Mouse (Mus musculus) heart, embryonic 10.5 days (tissue): Measurements from ENCODE around the gene Robo4. TPM values are rescaled to one million over a fixed set of nuclear protein-coding genes. Genes with fewer than 3 reads are reported as not detected.

ENCODE experiments used
- DNase-seq: peaks from one replicate; pipeline ENCODE4 v3.0.0-alpha.2; 2017; ENCODE audit warnings: low spot score
- H3K27ac ChIP-seq: fragments of 300-500 bp; sonication (generic); 2 replicates; pipeline ENCODE4 v1.5.1; 2016; ENCODE audit warnings: mild to moderate bottlenecking
- H3K27me3 ChIP-seq: fragments of 300-500 bp; sonication (generic); 2 replicates; pipeline ENCODE4 v1.6.1; 2016; ENCODE audit warnings: mild to moderate bottlenecking; ENCODE audit not compliant: poor library complexity, insufficient read depth, severe bottlenecking
- H3K36me3 ChIP-seq: fragments of 300-500 bp; sonication (generic); 2 replicates; pipeline ENCODE4 v1.6.1; 2016; ENCODE audit warnings: mild to moderate bottlenecking, moderate library complexity
- H3K4me1 ChIP-seq: fragments of 300-500 bp; sonication (generic); 2 replicates; pipeline ENCODE4 v1.6.1; 2016; ENCODE audit warnings: mild to moderate bottlenecking
- H3K4me3 ChIP-seq: fragments of 300-500 bp; sonication (generic); 2 replicates; pipeline ENCODE4 v1.5.1; 2016; ENCODE audit warnings: mild to moderate bottlenecking, moderate library complexity
- H3K9me3 ChIP-seq: fragments of 300-500 bp; sonication (generic); 2 replicates; pipeline ENCODE4 v1.6.1; 2016; ENCODE audit warnings: mild to moderate bottlenecking, moderate library complexity
- WGBS: fragments of 180-500 bp; shearing (Covaris S2); methylation state at CpG from one replicate; pipeline ENCODE4 v1.1.7; 2016; 5-methylcytosine and 5-hydroxymethylcytosine counted together
- polyA plus RNA-seq: library from polyadenylated mRNA; unstranded; fragments of >200 nt; fragmentation: Nextera tagmentation; extraction: Ambion mirVana; gene quantifications from 2 replicates; pipeline ENCODE4 v1.2.1, GENCODE M21; 2016

The Robo4 gene
- polyA plus RNA-seq, 1 experiment from 2014 or later: 4.0 TPM

DNA sequence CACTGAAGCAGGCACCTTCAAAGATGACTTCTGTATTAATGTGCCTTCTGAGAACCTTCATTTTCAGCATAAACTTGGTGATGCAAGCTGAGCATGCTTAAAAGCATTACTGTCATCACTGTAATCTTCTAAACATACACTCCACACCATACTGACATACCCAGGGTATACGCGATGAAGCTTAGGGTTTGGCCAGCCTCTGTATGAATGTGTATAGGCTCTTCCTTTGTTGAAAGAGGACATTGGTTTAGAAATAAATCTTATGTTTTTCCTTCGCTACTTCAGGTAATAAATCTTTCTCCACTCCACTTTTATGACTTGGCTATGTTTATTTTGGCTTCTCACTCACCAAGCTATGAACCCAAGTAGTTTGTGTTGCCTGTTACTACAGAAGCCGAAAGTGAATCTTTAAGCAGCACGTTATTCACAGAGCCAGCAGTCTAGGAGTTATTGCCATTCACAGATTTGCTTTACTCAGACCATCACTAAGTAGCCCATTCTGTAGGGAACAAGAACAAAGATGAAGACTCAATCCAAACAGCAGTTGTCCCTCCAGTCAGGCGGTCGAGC lies 30.4 kb upstream of the Robo4 start:
- 90% methylated on average over 7 of the region's 7 CpGs for WGBS
- Histone ChIP-seq H3K27ac (no peak overlapping the region), H3K9me3 (no peaks in the 10 kb centered on the region), H3K4me3 (no peak overlapping the region), H3K27me3 (no peaks in the 10 kb centered on the region), H3K36me3 (no peaks in the 10 kb centered on the region), H3K4me1 (no peaks in the 10 kb centered on the region)
- DNase-seq: no peak

- H3K36me3 ChIP-seq: no peaks in the 10 kb centered on the region
- H3K9me3 ChIP-seq: no peaks in the 10 kb centered on the region
- no peak overlapping the region for H3K4me3 ChIP-seq
- no peaks in the 10 kb centered on the region for H3K27me3 ChIP-seq
- no peak for DNase-seq
- no peaks in the 10 kb centered on the region for H3K4me1 ChIP-seq
- WGBS: 83% methylated on average over 5 of the region's 5 CpGs
- no peak overlapping the region for H3K27ac ChIP-seq
Observed at GRCm38 (mm10) chr9:37375718-37376117, 26.0 kb upstream of the Robo4 start.

DNA sequence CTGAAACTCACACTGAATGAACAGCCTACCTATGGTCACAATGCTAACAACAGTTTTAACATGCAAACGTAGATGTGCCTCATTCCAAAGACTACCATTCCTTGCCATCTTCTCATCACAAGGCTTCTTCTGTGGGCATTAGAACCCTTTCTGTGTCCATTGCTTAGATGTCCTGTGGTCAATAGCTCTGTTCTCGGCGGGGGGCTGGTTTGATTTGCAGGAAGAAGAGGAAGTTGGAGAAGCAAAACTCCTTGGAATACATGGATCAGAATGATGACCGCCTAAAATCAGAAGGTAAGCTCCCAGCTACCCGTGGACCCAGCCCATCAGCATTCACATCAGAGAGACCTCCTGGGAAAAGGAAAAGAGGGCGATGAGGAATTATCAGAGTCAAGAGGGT lies 18.5 kb upstream of the Robo4 start:
- no peaks in the 10 kb centered on the region for H3K9me3 ChIP-seq
- H3K4me1 ChIP-seq: peaks cover 10% of the 10 kb centered on the region
- no peak overlapping the region for H3K4me3 ChIP-seq
- no peaks in the 10 kb centered on the region for H3K36me3 ChIP-seq
- DNase-seq: no peak
- H3K27me3 ChIP-seq: peaks cover 52% of the 10 kb centered on the region
- H3K27ac ChIP-seq: no peak overlapping the region
- 90% methylated on average over 6 of the region's 6 CpGs for WGBS

DNA sequence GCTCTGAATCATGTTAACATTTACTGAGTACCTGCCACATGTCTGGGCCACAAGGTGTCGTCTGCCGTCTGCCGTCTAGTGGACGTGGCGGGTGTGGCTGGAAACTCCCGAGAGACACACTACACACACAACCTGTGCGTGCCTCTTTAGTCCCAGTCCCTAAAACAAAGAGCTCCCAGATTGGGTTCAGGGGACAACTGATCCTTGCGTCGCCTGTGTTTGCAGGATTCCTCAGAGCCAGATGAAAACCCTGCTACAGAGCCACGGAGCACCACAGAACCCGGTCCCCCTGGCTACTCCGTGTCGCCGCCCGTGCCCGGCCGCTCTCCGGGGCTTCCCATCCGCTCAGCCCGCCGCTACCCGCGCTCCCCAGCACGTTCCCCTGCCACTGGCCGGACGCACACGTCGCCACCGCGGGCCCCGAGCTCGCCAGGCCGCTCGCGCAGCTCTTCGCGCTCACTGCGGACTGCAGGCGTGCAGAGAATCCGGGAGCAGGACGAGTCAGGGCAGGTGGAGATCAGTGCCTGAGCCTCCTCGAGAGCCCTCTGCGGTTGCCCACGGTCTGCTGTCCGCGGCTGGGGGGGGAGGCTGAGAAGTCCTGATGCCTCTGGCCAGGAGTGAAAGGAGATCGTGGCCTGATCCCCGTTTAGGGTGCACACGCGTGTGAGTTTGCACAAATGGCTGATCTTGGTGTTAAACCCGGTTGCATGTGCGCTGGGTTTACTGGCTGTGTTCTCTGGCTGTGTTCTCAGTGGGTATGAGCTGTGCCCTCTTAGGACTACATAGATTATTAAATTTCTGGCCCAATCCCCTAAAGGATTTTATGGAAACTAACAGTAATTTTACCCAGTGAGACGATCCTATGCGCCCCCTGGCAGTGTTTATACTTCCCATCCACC lies 17.2 kb upstream of the Robo4 start:
- DNase-seq: no peak
- Histone ChIP-seq H3K4me3 (peak overlapping the region; percentile 64), H3K9me3 (no peaks in the 10 kb centered on the region), H3K27me3 (peaks cover 52% of the 10 kb centered on the region), H3K36me3 (no peaks in the 10 kb centered on the region), H3K27ac (peak overlapping the region; percentile 79), H3K4me1 (peaks cover 10% of the 10 kb centered on the region)
- WGBS: 8% methylated on average over 52 of the region's 54 CpGs

GRCm38 (mm10) chr9:37390891-37391290 lies 10.8 kb upstream of the Robo4 start:
- Histone ChIP-seq H3K4me3 (no peak overlapping the region), H3K4me1 (no peaks in the 10 kb centered on the region), H3K27me3 (peaks cover 13% of the 10 kb centered on the region), H3K9me3 (no peaks in the 10 kb centered on the region), H3K36me3 (no peaks in the 10 kb centered on the region), H3K27ac (no peak overlapping the region)
- 68% methylated on average over 2 of the region's 2 CpGs for WGBS
- no peak for DNase-seq

DNA sequence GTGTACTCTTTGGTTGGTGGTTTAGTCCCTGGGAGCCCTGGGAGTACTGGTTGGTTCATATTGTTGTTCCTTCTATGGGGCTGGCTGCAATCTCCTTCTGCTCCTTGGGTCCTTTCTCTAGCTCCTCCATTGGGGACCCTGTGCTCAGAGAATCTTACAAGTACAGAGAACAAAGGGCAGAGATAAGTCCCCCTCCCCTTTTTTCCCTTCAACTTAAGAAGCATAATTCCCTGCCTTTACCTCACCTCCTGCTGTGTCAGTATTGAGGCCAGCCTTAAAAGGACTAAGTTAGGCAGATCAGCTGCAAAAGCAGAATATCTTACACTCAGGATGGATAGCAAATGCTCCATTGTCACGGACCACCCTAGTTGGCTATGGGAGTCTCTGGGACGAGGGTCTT lies 9.6 kb upstream of the Robo4 start:
- no peak overlapping the region for H3K27ac ChIP-seq
- no peaks in the 10 kb centered on the region for H3K9me3 ChIP-seq
- H3K4me3 ChIP-seq: no peak overlapping the region
- no peaks in the 10 kb centered on the region for H3K4me1 ChIP-seq
- H3K27me3 ChIP-seq: peaks cover 5% of the 10 kb centered on the region
- 63% methylated on average over 2 of the region's 2 CpGs for WGBS
- DNase-seq: no peak
- H3K36me3 ChIP-seq: no peaks in the 10 kb centered on the region

DNA sequence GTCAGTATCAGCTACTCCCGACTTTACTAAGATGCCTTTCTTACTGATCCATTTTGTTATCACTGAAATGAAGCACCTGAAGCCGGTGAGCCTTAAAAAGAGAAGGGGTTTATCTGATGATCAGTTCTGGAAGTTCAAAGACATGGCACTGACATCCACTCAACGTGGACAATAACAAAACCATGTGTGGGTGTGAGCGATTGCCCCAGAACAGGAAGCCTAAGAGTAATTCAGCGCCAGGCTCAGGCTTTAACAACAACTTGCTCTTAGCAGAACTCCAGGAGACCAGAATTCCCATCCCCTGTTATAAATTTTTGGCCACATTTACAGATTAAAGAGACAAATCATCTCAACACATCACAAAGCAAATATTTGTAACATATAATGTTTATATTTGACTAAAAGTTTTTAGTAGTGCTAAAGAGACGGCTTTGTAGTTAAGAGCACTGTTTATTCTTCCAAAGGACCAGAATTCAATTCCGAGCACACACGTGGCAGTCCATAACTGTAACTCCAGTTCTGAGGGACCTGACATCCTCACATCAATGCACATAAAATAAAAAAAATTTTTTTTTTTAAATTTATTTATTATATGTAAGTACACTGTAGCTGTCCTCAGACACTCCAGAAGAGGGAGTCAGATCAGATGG lies 8.1 kb upstream of the Robo4 start:
- Histone ChIP-seq H3K4me1 (no peaks in the 10 kb centered on the region), H3K36me3 (no peaks in the 10 kb centered on the region), H3K4me3 (no peak overlapping the region), H3K27me3 (no peaks in the 10 kb centered on the region), H3K27ac (no peak overlapping the region), H3K9me3 (no peaks in the 10 kb centered on the region)
- no peak for DNase-seq
- WGBS: 71% methylated on average over 8 of the region's 8 CpGs

DNA sequence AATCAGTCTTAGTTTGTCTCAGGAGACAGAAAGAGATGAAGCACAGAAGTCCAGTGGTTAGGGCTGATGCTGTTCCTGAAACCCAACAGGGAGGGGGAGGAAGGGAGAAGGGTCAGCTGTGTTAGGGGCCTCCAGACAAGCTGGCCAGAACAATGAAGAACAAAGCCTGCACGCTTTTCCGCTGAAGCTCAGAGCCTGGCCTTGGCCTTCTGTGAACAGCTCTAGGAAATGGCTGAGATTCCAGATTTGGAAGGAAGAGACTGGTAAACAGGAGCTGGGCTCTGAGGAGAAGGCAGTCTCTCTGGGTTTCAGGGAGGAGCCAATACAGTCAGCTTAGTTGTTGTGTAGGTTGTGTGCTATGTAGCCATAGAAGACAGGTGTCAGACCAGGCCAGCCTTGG lies 1.1 kb upstream of the Robo4 start:
- 66% methylated on average over 2 of the region's 2 CpGs for WGBS
- Histone ChIP-seq H3K27ac (no peak overlapping the region), H3K4me1 (0 out of 2 replicates have a peak, but pooled peaks cover 8% of the 10 kb centered on the region), H3K4me3 (no peak overlapping the region), H3K27me3 (0 out of 2 replicates have a peak, but pooled peaks cover 3% of the 10 kb centered on the region), H3K9me3 (no peaks in the 10 kb centered on the region), H3K36me3 (no peaks in the 10 kb centered on the region)
- peak; percentile 74 for DNase-seq

GRCm38 (mm10) chr9:37402501-37402900 lies 804 bp downstream of the Robo4 start:
- DNase-seq: no peak

DNA sequence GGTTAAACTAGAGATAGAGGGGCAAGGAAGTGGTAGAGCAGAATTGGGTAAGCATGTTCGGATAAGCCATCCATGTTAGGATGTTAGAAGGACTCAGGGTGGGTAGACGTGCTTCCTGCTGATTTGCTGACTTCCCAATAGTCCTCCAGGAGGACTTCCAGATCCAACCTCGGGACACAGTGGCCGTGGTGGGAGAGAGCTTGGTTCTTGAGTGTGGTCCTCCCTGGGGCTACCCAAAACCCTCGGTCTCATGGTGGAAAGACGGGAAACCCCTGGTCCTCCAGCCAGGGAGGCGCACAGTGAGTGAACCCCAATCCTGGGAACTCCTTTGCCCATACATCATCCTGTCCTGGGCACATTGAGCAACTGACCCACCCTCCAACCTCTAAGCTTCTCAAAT lies 1.3 kb downstream of the Robo4 start:
- H3K36me3 ChIP-seq: no peaks in the 10 kb centered on the region
- no peak overlapping the region for H3K27ac ChIP-seq
- DNase-seq: no peak
- 0 out of 2 replicates have a peak, but pooled peaks cover 8% of the 10 kb centered on the region for H3K4me1 ChIP-seq
- WGBS: 81% methylated on average over 7 of the region's 7 CpGs
- no peak overlapping the region for H3K4me3 ChIP-seq
- peaks cover 24% of the 10 kb centered on the region for H3K27me3 ChIP-seq
- H3K9me3 ChIP-seq: no peaks in the 10 kb centered on the region

More at GRCm38 (mm10) chr9:37402501-37402900, 804 bp downstream of the Robo4 start:
- peaks cover 19% of the 10 kb centered on the region for H3K27me3 ChIP-seq
- H3K4me1 ChIP-seq: 0 out of 2 replicates have a peak, but pooled peaks cover 8% of the 10 kb centered on the region
- H3K36me3 ChIP-seq: no peaks in the 10 kb centered on the region
- H3K27ac ChIP-seq: no peak overlapping the region
- WGBS: 81% methylated on average over 7 of the region's 7 CpGs
- no peaks in the 10 kb centered on the region for H3K9me3 ChIP-seq
- H3K4me3 ChIP-seq: no peak overlapping the region

- H3K4me3 ChIP-seq: no peak overlapping the region
- peaks cover 7% of the 10 kb centered on the region; the same call in 1 of the 2 replicates for H3K4me1 ChIP-seq
- no peak for DNase-seq
- no peaks in the 10 kb centered on the region for H3K9me3 ChIP-seq
- H3K27ac ChIP-seq: no peak overlapping the region
- peaks cover 28% of the 10 kb centered on the region for H3K27me3 ChIP-seq
- WGBS: 0% methylated on average over 1 of the region's 1 CpGs
- H3K36me3 ChIP-seq: no peaks in the 10 kb centered on the region
Observed at GRCm38 (mm10) chr9:37406372-37406771, 4.7 kb downstream of the Robo4 start.

DNA sequence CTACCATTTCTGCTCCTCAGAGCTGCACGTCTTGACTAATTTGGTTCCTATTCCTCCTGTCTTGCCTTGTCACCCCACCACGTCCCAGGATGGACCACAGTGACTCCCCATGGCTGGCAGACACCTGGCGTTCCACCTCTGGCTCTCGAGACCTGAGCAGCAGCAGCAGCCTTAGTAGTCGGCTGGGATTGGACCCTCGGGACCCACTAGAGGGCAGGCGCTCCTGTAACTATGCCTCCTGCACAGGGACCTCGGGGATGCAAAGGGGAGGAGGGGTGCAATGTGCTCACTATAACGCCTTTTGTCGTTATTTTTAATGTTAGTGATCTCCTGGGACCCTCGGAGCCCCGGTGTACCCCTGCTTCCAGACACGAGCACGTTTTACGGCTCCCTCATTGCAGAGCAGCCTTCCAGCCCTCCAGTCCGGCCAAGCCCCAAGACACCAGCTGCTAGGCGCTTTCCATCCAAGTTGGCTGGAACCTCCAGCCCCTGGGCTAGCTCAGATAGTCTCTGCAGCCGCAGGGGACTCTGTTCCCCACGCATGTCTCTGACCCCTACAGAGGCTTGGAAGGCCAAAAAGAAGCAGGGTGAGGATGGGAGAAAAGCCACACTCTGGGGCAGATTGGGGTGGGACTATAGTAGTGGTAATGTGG lies 6.3 kb downstream of the Robo4 start:
- Histone ChIP-seq H3K9me3 (no peaks in the 10 kb centered on the region), H3K4me1 (peaks cover 7% of the 10 kb centered on the region; the same call in 1 of the 2 replicates), H3K36me3 (no peaks in the 10 kb centered on the region), H3K4me3 (no peak overlapping the region), H3K27ac (no peak overlapping the region), H3K27me3 (peaks cover 28% of the 10 kb centered on the region)
- 14% methylated on average over 19 of the region's 19 CpGs for WGBS
- no peak for DNase-seq
